Mouse (Mus musculus): ENCODE data around the gene Cpm.

- TF ChIP-seq CTCF (IDR thresholded peaks at IDR 0.05; ENCODE audit: low read depth) (no peak), EP300 (IDR thresholded peaks at IDR 0.05; ENCODE audit: low read depth) (no peak)
Measured at GRCm38 (mm10) chr10:117608487-117608886, 20.8 kb upstream of the Cpm start.

Data from liver, embryonic 14.5 days (tissue).